Mouse (Mus musculus) limb, embryonic 10.5 days (tissue): Measurements from ENCODE around the gene Cabp2. TPM values are rescaled to one million over a fixed set of nuclear protein-coding genes. Genes with fewer than 3 reads are reported as not detected.

ENCODE experiments used
- DNase-seq: peaks from one replicate; pipeline ENCODE4 v3.0.0-alpha.2; 2017; ENCODE audit warnings: low spot score
- H3K27ac ChIP-seq: fragments of 300-500 bp; sonication (generic); 2 replicates; pipeline ENCODE4 v1.5.1; 2016; ENCODE audit warnings: mild to moderate bottlenecking
- H3K27me3 ChIP-seq: fragments of 300-500 bp; sonication (generic); 2 replicates; pipeline ENCODE4 v1.6.1; 2016; ENCODE audit warnings: low read depth, mild to moderate bottlenecking; ENCODE audit not compliant: poor library complexity, severe bottlenecking
- H3K36me3 ChIP-seq: fragments of 300-500 bp; sonication (generic); 2 replicates; pipeline ENCODE4 v1.6.1; 2016; ENCODE audit warnings: mild to moderate bottlenecking, moderate library complexity
- H3K4me1 ChIP-seq: fragments of 300-500 bp; sonication (generic); 2 replicates; pipeline ENCODE4 v1.6.1; 2016
- H3K4me3 ChIP-seq: fragments of 300-500 bp; sonication (generic); 2 replicates; pipeline ENCODE4 v1.5.1; 2016; ENCODE audit warnings: mild to moderate bottlenecking, moderate library complexity
- H3K9me3 ChIP-seq: fragments of 300-500 bp; sonication (generic); replicated peaks from 2 replicates; pipeline ENCODE4 v1.6.1; 2016; ENCODE audit warnings: mild to moderate bottlenecking
- WGBS: fragments of 180-500 bp; shearing (Covaris S2); methylation state at CpG from one replicate; pipeline ENCODE4 v1.1.7; 2016; 5-methylcytosine and 5-hydroxymethylcytosine counted together
- polyA plus RNA-seq: library from polyadenylated mRNA; unstranded; fragments of >200 nt; fragmentation: Nextera tagmentation; extraction: Ambion mirVana; gene quantifications from 2 replicates; pipeline ENCODE4 v1.2.1, GENCODE M21; 2016

Gene Cabp2
- polyA plus RNA-seq, 1 experiment from 2014 or later, result not detected

DNA sequence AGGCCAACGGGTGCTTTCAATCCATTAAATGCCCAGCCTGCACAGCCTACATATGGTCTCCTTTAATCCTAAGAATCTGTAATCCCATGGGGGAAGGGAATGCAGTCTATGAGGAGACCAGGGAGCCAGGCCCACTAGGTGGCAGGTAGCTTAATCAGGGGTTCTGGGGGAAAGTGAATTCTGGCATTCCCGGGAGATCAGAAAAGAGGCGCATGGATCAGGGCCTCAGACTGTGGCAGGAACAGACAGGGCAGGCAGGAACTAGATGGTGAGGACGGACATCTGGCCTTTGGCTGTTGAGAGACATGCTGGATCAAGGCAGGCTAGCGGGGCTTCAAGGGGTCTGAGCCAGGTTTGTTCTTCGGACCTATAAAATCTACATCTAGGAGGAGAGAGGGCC is 20.1 kb downstream of the Cabp2 start:
- no peak overlapping the region for H3K27ac ChIP-seq

DNA sequence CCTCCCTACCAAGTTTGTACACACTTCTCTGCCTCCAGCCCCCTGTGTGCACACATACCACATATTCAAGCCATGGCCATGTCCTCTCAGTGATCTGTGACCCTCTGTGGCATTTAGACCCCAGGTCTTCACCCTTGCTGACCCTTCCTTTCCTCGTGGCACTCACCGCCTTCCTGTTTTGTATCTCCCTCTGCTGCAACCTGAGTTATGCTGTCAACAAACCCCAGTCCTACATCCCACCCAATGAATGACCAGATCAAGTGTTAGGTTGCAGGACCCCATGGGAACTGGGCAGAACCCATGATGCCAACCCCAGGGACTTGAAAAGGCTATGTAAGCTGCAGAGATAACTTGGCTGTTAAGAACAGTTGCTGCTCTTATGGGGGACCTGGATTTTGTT is 20.7 kb downstream of the Cabp2 start:
- H3K27me3 ChIP-seq, result peaks cover 48% of the 10 kb centered on the region
- H3K9me3 ChIP-seq, result no peaks in the 10 kb centered on the region
- no peak overlapping the region for H3K27ac ChIP-seq
- no peak for DNase-seq
- WGBS, result 80% methylated on average over 2 of the region's 2 CpGs
- H3K36me3 ChIP-seq, result no peaks in the 10 kb centered on the region
- peaks cover 53% of the 10 kb centered on the region for H3K4me1 ChIP-seq
- H3K4me3 ChIP-seq, result no peak overlapping the region

More for the DNA sequence above, 20.1 kb downstream of the Cabp2 start:
- no peaks in the 10 kb centered on the region for H3K9me3 ChIP-seq
- peak overlapping the region; percentile 63 for H3K4me3 ChIP-seq
- H3K4me1 ChIP-seq, result peaks cover 56% of the 10 kb centered on the region
- DNase-seq, result no peak
- H3K27me3 ChIP-seq, result peaks cover 48% of the 10 kb centered on the region
- 61% methylated on average over 6 of the region's 6 CpGs for WGBS
- no peaks in the 10 kb centered on the region for H3K36me3 ChIP-seq

DNA sequence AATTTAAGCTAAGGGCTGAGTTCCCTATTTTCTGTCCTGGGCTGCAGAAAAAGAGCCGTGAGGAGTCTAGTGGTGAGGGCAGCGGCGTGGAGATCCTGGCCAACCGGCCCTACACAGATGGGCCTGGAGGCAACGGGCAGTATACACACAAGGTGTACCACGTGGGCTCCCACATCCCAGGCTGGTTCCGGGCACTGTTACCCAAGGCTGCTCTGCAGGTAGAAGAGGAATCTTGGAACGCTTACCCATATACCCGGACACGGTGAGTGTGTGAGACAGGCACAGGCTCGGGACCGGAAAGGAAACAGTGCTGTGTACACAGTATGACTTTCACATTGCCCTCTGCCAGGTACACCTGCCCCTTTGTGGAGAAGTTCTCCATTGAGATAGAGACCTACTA is 21.2 kb downstream of the Cabp2 start:
- WGBS, result 96% methylated on average over 12 of the region's 12 CpGs
- DNase-seq, result no peak

DNA sequence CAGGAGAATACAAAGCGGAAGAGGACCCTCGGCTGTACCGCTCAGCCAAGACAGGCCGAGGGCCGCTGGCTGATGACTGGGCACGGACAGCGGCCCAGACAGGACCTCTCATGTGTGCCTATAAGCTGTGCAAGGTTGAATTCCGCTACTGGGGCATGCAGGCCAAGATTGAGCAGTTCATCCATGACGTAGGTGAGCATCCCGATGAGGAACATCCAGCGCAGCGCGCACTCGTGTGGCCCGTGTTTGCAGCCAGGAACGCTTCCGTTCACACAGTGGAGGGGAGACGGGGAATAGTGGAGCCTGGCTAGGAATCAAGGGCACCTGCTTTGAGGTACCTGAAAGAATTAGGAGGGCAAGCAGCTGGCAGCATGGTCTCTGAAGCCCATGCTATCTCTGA is 21.9 kb downstream of the Cabp2 start:
- H3K27ac ChIP-seq, result no peak overlapping the region
- H3K9me3 ChIP-seq, result no peaks in the 10 kb centered on the region
- peaks cover 48% of the 10 kb centered on the region for H3K27me3 ChIP-seq
- H3K36me3 ChIP-seq, result no peaks in the 10 kb centered on the region
- peaks cover 42% of the 10 kb centered on the region for H3K4me1 ChIP-seq
- no peak overlapping the region for H3K4me3 ChIP-seq
- no peak for DNase-seq
- WGBS, result 94% methylated on average over 18 of the region's 18 CpGs

More for the DNA sequence above, 21.2 kb downstream of the Cabp2 start:
- Histone ChIP-seq H3K4me3 (no peak overlapping the region), H3K4me1 (peaks cover 48% of the 10 kb centered on the region), H3K36me3 (no peaks in the 10 kb centered on the region), H3K9me3 (no peaks in the 10 kb centered on the region), H3K27ac (no peak overlapping the region), H3K27me3 (peaks cover 48% of the 10 kb centered on the region)

DNA sequence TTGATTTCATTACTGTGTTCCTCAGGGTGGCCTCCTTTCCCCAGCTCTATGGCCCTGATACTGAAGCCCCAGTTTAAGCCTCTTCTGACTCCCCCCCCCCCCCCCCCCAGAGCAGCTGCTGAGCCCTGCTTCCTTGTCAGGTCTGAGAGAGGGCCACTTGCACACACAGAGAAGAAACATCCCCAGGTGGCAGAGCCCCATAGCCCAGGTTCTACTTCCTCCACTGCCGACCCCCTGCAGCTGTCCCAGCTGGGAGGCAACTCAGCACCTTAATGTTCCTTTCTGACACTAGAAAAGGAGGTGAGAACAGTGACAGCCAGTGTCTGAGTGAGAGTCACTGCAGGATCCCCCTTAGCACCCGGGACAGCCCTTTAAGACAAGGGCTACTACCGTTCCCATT is 22.4 kb downstream of the Cabp2 start:
- DNase-seq, result no peak
- no peaks in the 10 kb centered on the region for H3K9me3 ChIP-seq
- H3K27ac ChIP-seq, result no peak overlapping the region
- no peak overlapping the region for H3K4me3 ChIP-seq
- H3K27me3 ChIP-seq, result peaks cover 48% of the 10 kb centered on the region
- 65% methylated on average over 3 of the region's 3 CpGs for WGBS
- no peaks in the 10 kb centered on the region for H3K36me3 ChIP-seq
- H3K4me1 ChIP-seq, result peaks cover 37% of the 10 kb centered on the region

DNA sequence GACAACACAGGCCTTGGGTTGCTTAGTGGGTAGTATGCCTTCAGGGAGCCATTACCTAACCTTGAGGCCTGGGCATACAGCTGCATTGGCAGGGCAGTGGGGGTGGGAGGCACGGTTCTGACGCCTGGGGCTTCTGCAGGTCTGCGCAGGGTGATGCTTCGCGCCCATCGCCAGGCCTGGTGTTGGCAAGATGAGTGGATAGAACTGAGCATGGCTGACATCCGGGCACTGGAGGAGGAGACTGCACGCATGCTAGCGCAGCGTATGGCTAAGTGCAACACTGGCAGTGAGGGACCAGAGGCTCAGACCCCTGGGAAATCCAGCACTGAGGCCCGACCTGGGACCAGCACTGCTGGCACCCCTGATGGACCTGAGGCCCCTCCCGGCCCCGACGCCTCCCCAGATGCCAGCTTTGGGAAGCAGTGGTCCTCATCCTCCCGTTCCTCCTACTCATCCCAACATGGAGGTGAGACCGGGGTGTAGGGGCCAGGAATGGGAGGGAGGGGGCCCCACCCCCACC is 23.4 kb downstream of the Cabp2 start:
- H3K36me3 ChIP-seq, result 0 out of 2 replicates have a peak, but pooled peaks cover 2% of the 10 kb centered on the region
- WGBS, result 89% methylated on average over 16 of the region's 16 CpGs

DNA sequence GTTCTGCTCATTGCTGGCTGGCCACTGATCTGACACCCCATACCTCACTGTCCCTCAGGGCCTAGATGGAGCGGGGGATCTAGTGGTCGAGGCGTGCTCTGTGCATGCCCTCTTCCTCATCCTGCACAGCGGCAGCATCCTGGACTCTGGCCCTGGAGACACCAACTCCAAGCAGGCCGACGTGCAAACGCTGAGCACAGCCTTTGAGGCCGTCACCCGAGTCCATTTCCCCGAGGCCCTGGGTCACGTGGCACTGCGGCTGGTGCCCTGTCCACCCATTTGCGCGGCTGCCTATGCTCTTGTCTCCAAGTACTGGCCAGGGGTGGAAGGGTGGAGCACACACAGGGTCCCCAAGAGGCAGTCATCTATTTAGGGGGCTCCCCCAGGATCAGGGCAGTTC is 25.3 kb downstream of the Cabp2 start:
- Histone ChIP-seq H3K27me3 (peaks cover 19% of the 10 kb centered on the region), H3K9me3 (no peaks in the 10 kb centered on the region), H3K36me3 (peaks cover 6% of the 10 kb centered on the region), H3K4me1 (peaks cover 9% of the 10 kb centered on the region), H3K27ac (no peak overlapping the region), H3K4me3 (no peak overlapping the region)
- no peak for DNase-seq
- 93% methylated on average over 14 of the region's 14 CpGs for WGBS

More for the DNA sequence above, 23.4 kb downstream of the Cabp2 start:
- H3K4me1 ChIP-seq, result peaks cover 28% of the 10 kb centered on the region
- no peak overlapping the region for H3K27ac ChIP-seq
- no peak overlapping the region for H3K4me3 ChIP-seq
- peaks cover 38% of the 10 kb centered on the region for H3K27me3 ChIP-seq
- no peaks in the 10 kb centered on the region for H3K9me3 ChIP-seq
- DNase-seq, result no peak

DNA sequence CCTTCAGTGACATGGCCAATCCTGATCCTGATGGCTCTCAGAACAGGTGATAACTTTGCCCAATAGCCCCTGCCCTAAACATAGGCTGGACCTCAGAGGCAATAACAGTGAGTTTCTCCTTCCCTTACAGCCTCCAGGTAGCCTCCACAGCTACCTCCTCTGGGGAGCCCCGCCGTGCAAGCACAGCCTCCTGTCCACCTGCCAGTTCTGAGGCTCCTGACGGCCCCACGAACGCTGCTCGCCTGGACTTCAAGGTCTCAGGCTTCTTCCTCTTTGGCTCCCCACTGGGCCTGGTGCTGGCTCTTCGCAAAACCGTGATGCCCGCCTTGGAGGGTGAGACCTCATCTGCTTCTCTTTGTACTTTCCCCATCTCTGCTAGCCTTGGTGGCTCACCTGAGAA is 27.2 kb downstream of the Cabp2 start:
- DNase-seq, result no peak
- Histone ChIP-seq H3K27ac (no peak overlapping the region), H3K36me3 (peaks cover 24% of the 10 kb centered on the region), H3K4me1 (peaks cover 14% of the 10 kb centered on the region), H3K9me3 (no peaks in the 10 kb centered on the region), H3K4me3 (no peak overlapping the region), H3K27me3 (peaks cover under 1% of the 10 kb centered on the region; the same call in 1 of the 2 replicates)
- WGBS, result 88% methylated on average over 9 of the region's 9 CpGs

DNA sequence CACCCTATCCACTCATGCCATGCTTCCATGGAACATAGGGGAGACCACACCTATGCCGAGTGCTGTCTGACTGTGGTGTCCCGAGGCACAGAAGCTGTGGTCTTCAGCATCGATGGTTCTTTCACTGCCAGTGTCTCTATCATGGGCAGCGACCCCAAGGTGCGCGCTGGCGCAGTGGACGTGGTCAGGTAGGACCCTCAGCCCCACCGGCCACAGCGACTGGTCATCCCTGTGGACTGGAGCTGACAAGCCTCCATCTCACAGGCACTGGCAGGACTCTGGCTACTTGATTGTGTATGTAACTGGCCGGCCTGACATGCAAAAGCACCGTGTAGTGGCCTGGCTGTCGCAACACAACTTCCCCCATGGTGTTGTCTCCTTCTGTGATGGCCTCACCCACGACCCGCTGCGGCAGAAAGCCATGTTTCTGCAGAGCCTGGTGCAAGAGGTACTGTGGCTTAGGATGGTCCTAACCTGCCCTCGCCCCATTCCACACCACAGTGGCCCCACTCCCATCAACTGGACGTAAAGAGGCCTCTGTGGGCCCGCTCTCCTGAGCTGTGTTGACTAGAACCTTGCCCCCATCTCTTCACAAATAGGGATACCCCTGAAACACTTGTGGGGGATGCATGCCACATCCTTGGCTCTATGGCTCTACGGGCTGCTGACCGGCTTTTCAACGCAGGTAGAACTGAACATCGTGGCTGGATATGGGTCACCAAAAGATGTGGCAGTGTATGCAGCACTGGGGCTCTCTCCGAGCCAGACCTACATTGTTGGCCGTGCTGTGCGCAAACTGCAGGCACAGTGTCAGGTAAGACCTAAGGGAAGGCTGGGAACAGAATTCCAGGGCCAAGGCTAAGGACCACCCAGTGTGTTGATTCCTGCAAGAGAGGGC is 30.9 kb downstream of the Cabp2 start:
- peaks cover 62% of the 10 kb centered on the region for H3K36me3 ChIP-seq
- peaks cover 18% of the 10 kb centered on the region for H3K4me1 ChIP-seq
- no peak overlapping the region for H3K27ac ChIP-seq
- H3K4me3 ChIP-seq, result no peak overlapping the region
- H3K9me3 ChIP-seq, result no peaks in the 10 kb centered on the region
- DNase-seq, result no peak
- 94% methylated on average over 26 of the region's 26 CpGs for WGBS
- no peaks in the 10 kb centered on the region for H3K27me3 ChIP-seq

DNA sequence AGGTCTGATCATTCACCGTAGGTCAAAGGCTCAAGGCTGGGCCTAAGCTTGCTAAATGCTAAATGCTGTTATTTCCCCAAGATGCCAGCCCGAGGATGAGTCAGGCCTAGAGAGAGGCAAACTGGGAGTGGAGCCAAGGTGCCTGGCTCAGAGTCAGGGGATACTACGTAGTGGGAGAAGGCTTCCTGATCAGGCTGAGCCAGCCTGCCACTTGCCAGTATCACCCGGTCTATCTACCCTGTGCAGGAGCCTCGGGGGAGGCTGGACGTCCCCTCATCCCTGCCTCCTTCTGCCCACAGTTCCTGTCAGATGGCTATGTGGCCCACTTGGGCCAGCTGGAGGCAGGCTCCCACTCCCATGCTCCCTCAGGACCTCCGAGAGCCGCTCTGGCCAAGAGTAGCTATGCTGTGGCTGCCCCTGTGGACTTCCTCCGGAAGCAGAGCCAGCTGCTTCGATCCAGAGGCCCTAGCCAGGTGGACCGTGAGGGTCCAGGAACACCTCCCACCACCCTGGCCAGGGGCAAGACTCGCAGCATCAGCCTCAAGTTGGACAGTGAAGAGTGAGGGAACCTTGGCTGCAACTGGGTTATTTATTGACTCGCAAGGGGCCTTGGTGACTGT is 31.9 kb downstream of the Cabp2 start:
- H3K9me3 ChIP-seq, result no peaks in the 10 kb centered on the region
- no peak overlapping the region for H3K4me3 ChIP-seq
- H3K27me3 ChIP-seq, result no peaks in the 10 kb centered on the region
- H3K27ac ChIP-seq, result peak overlapping the region; percentile 53
- WGBS, result 86% methylated on average over 13 of the region's 13 CpGs
- H3K36me3 ChIP-seq, result peaks cover 72% of the 10 kb centered on the region
- no peak for DNase-seq
- peaks cover 18% of the 10 kb centered on the region for H3K4me1 ChIP-seq

DNA sequence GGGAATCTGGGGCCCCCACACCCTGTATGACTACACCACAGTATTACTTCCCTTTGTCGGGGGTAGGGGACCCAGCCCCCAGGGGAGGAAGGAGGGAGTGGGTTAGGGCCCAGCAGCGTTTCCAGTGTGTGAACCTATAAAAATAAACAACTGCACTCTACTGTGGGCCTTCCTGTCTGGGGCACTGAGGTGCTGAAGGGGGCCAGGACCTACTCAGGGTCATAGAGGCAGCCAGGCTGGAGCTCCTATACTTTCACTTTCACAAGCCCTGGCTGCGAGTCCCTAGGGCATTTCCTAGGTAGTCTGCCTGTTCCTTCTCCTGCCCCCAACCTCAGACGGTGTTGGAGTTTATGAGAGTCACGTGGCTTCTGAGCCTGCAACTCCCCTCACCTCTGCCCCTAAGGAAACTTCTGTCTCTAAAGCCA is 32.4 kb downstream of the Cabp2 start:
- Histone ChIP-seq H3K36me3 (peaks cover 74% of the 10 kb centered on the region), H3K27ac (peak overlapping the region; percentile 53; the same call in 1 of the 2 replicates), H3K4me1 (peaks cover 18% of the 10 kb centered on the region), H3K27me3 (no peaks in the 10 kb centered on the region), H3K4me3 (no peak overlapping the region), H3K9me3 (no peaks in the 10 kb centered on the region)
- DNase-seq, result no peak
- 44% methylated on average over 5 of the region's 5 CpGs for WGBS

DNA sequence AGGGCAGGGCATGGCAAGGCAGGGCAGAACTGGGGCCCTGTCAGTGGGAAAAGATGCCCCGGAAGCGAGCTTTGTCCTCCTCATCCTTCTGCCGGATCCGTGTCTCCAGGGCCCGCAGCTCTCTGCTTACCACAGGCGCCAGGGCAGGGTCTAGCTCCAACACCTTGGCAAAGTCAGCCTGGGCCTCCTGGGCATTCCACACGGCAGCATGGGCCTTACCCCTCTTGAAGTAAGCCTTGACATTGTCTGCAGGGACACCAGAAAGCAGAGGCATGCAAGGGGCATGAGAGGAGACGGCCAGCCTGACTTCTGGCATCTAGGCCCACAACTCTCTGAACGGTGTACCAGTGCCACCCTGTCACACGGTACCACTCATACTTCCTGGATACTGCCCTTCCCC is 33.2 kb downstream of the Cabp2 start:
- Histone ChIP-seq H3K4me1 (peaks cover 18% of the 10 kb centered on the region), H3K9me3 (no peaks in the 10 kb centered on the region), H3K27me3 (no peaks in the 10 kb centered on the region), H3K36me3 (peaks cover 79% of the 10 kb centered on the region), H3K4me3 (no peak overlapping the region), H3K27ac (no peak overlapping the region)
- DNase-seq, result no peak
- 92% methylated on average over 10 of the region's 10 CpGs for WGBS

DNA sequence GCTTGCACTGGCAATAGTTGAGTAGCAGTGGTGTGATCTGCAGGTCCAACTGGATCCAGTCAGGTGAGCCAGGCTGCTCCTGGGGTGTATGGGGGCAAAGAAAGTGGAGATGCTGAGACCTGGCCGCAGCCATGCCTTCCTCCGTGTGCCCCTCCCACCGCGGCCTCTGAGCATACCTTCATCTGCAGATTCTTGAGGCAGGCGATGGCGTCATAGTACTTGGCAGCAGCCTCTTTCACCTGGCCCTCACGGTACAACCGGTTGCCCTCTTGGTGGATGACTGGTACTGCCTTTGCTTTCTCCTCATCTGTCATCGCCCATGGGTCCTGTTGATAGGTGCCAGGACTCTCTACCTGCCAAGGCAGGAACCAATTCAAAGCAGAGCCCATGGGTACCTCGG is 33.8 kb downstream of the Cabp2 start:
- no peaks in the 10 kb centered on the region for H3K9me3 ChIP-seq
- WGBS, result 97% methylated on average over 10 of the region's 10 CpGs
- no peak for DNase-seq
- no peak overlapping the region for H3K27ac ChIP-seq
- H3K27me3 ChIP-seq, result no peaks in the 10 kb centered on the region
- peaks cover 78% of the 10 kb centered on the region for H3K36me3 ChIP-seq
- H3K4me1 ChIP-seq, result peaks cover 19% of the 10 kb centered on the region
- no peak overlapping the region for H3K4me3 ChIP-seq
